Mouse (Mus musculus) induced T-regulatory cell, adult 2 months (primary cell): ENCODE measurements around the gene Gnpnat1.
A peak's percentile ranks its signal among the peaks of the same experiment; 100 is the strongest.
"Not testable (repeated sequence)": the region's sequence is repeated elsewhere in the genome, so short reads cannot be mapped to it uniquely, and the experiment has no call there.

Experiments used
- DNase-seq: peaks from one replicate; pipeline ENCODE4 v3.0.0-alpha.2; 2012; ENCODE audit warnings: low read depth

Gnpnat1 gene

DNA sequence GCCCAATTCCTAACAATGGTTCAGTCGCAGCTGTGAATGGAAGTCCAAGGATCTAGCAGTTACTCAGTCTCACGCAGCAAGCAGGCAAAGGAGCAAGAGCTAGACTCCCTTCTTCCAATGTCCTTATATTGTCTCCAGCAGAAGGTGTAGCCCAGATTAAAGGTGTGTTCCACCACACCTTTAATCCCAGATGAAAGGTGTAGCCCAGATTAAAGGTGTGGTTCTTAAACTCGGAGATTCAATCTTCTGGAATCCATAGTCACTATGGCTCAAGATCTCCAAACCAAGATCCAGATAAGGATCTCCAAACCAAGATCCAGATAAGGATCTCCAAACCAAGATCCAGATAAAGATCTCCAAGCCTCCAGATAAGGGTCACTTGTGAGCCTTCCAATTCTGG is at the start of gene Gnpnat1:
Gene Gnpnat1 (minus strand): TSS at position 101 of the 400 bp plus-strand sequence.
- DNase-seq = not testable (repeated sequence)

DNA sequence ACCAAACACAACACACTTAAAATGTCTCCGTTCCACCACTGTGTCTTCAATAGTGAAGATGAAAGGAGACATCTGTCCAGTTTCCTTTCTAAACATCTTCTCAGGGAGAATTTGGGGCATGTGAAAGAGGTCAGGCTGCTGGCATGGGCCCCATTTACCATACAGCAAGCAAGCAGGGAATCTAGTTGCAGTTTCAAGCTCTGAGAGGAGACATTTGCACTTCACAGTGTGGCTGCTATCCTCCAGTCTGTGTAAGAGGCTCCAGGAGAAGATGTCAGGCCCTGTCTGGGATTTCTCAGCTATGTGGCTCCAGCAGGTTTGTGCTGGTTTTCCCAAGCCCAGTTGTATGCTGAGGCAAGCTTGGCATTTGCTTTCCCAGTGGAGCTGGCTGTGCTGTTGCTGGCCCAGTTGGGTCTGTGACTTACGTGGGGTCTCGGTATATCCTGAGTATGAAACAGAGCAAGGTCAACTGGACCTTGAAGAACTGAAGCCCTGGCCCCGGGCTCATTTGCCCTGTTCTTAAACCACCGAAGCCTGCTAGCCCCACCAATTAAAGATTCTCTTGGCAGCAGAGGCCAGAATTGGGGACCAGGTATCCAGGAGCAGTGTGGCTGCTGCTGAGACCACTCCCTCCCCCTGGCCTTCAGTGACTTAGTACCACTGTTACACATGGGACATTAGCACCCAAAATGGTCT is 49.0 kb upstream of the Gnpnat1 start:
- DNase-seq = no peak

DNA sequence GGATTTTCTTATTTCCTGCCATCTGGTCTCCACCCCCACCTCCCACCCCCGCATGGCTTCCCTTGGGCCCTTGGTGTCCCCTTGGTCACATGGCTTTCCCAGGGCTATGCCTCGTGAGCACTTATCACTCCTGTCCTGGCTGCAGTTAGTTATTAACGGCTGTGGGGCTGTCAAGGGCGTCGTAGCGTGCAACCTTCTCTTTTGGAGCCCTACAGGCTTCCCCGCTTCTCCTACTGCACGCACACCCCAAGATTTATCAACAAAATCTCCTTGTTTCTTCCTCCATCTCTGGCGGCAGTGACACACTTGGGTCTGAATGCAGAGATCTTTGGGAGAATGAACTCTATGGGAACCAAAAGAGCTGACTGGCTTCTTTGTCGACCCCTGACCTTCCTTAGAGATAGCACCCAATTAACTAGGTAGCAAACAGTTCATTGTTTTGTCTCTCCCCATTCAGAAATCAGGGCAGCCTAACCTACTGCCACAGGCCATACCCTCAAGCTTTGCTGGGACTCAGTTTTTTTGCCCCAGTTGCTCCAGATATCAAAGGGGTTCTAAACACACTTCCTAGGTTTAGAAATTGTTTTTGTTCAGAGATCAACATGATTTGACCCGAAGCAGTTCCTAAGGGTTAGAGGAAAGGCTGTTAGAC is 48.3 kb upstream of the Gnpnat1 start:
- no peak for DNase-seq

DNA sequence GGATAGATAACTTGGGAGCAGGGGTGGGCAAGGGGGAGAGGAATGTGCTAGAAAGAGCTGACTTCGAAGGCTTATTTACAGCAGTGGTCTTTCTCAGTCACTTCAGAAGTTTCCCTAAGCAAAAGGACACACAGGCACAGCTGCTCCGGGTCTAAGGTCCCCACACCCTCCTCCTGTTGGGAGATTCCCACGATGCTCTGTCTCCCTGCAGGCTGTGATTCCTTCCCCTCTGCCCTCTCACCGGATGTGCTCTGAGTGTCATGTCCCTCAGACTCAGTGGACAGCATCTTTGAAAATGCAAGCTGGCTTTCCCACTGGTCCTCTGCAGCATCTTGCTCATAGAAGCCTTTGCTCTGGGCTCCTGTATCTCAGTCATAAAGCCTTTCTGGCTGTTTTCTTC is 47.4 kb upstream of the Gnpnat1 start:
- DNase-seq = no peak

DNA sequence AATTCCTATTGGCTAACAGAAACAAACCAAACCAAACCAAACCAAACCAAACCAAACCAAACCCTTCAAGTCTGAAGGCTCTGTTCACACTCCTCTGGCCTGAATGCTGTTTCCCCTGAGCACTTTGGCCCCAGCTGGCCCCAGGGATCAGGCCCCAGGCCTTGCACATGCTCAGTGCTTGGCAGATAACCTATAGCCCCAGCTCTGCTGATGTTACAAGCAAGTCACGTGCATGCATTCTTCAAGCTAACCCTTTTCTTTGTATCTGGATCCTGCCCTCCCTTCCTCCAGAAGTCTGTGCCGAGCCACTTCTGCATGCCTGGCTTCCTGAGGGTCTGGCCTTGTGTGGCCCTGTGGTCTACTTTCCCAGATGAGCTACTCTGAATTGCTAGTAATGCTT is 46.4 kb upstream of the Gnpnat1 start:
- DNase-seq = no peak

DNA sequence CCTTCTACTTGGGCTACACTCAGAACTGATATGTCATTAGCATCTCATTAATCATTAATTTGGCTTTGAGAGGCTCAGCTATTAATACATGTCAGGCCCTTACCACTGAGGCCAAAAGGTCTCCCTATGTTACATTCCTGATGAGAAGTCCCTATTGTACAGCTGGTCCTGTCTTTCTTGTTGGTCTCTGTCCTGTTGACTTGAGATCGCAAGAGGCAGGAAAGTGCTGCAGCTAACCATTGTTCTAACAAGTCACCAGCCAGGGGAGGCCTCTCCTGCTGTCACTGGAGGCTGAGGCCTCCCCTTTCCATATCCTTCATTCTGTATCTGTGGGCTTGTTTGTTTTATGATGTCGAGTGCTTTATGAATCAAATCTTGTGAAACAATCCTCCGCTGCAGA is 42.1 kb upstream of the Gnpnat1 start:
- no peak for DNase-seq

DNA sequence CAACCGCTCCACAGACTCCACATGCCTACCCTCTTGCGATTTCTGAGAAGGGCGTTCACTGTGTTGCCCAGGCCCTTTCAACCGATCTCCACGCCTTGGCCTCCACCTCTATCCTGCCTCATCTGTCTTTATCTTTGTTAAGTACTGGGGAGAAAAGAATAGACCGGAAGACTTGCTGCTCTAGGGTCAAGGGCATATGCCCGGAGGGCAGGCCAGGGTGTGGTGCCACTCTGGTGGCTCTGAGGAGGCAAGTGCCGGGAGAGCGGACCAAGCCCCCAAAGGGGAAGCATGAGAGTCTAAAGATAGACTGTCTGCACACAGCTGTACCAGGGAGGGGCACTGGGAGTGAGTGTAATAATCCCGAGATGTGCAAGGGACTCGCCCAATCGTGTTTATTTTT is 40.7 kb upstream of the Gnpnat1 start:
- no peak for DNase-seq

DNA sequence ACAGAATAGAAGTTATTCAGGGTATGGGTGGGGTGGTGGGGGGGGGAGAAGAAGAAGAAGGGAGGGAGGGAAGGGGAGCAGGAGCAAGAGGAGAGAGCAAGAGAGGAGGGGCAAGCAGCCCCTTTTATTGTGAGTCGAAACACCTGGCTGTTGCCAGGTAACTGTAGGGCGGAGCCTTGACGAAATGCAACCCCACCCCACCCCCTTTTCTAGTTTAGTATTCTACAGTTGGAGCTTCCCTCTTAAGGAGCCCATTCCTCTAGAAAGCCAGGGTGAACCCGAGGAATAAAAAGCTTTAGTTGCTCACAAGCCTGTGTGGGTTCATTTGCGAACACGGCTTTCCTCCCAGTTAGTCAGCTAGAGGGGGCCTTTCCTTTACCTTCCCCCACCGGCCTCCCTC is 40.2 kb upstream of the Gnpnat1 start:
- DNase-seq = no peak

DNA sequence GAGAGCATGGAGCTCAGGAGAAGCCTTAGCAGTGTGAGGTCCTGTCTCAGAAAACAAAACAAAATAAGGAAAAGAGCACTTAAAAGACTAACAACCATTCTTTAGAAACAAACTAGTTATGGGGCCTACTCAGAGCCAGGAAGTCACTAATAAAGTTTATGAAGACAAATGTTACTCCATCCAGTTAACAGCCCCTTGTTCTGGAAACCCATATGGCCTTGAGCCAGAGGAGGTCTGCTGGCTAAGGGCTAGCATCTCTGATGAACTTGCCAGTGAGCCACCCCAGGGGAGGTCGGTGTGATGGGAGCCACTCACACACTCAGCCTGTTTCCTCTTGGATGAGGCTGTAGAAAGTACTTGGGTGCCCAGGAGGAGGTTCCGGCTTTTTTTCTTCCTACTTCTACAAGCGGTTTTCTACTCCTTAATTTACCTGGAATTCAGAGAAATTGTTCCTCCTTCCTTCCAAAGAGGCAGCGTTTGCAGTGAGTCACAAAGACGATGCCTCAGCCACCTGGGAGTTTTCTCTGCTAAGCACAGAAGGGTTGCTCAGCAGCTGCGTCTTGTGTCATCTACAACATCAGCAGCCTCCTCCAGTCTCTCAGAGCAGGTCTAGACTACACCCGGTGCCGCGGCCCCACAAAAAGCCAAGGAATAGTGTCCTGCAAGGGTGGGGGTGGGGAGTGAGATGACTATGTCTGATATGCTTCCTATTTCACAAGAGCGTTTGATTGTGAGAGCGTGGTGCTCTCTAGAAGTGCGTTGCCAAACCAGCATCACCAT is 38.3 kb upstream of the Gnpnat1 start:
- no peak for DNase-seq

DNA sequence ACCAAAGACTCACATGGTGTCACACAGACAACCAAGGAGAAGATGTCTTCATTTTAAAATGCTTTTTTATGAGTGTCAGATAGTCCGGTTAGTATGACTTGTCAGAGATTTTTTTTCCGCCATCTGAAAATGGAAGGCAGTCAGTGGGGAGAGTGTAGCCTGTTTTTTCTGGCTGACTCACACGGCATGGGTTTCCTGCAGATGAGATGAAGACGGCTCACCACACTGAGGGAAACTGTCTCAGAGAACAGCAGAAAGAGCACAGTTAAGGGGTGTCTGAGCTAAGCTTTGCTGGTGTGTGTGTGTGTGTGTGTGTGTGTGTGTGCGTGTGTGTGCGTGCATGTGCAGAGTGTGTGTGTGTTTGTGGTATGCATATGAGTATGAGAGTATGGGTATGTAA is 36.6 kb upstream of the Gnpnat1 start:
- no peak for DNase-seq

DNA sequence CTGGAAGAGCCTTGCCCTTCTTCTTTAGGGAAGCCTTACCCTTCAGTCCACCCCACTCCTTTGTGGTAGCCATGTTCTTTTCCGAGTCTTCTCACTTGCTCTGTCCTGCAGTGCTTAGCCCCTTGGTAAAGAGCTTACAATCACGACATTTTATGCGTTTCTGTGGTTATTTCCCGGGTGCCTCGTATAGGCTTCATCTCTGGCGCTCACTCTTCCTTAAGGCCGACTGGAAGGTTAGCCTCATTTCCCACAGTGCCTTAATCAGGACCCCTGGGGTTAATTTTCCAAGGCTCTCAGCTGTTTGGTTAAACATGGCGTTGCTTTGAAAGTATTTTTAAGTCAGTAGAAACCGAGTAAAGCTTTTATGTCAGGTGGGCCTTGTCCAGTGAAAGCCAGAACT is 34.7 kb upstream of the Gnpnat1 start:
- DNase-seq = no peak

DNA sequence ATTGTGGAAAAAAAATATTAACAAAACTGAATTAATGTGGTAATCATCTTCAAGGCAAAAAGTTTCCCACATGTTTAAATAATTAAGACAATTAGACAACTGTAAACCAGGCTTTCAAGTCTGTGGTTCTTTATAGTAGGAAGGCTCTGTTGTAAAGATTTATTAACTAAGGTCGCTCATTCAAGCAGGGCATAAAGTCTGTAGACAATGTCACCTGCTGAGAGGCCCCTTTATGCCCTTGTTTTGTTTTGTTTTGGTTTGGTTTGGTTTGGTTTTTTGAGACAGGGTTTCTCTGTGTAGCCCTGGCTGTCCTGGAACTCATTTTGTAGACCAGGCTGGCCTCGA is 34.2 kb upstream of the Gnpnat1 start:
- DNase-seq = no peak

DNA sequence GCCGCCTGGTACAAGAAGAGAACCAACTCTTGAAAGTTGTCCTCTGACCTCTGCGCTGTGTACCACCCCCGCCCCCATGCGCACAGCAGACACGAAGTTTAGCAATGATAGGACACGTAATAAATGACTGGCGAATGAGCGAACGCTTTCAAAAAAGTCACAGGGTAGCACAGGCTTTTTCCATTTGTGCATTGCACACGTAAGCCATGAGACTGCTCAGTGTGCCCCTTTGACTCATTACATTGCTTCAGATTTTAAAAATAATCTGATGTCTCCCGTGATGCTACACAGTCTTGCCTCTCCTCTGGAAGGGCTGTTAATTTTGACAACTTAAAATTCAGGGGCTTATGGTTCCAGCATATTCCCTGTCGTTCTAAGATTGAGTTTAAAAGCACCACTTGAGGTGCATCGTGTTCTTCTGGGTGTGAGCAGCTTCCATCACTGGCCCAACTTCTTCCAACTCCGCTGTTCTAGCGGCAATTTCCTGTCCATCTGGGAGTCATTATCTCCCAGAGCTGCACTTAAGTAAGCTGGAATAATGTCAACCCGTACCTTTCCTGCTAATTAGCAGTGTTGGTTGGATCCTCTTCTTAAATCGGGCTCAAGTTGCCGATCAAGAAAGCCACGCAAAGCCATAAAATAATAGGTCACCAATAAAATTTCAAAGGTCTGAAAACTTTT is 33.7 kb upstream of the Gnpnat1 start:
- DNase-seq = no peak

DNA sequence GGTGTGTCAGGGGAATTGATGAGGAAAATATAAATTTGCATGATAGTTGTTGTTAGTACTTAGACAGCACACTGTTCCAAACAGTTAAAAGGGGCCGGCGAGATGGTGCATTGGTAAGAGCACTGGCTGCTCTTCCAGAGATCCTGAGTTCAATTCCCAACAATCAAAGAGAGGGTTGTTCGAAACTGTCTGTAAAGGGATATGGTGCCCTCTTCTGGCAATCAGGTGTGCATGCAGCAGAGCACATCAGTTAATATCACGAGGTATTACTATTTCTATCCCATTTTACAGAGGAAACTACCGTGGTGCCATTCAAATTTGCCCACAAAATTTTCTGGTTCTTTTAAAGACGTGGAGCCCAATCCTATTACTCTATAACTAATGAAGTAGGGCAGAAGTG is 29.5 kb upstream of the Gnpnat1 start:
- peak; percentile 11 for DNase-seq

DNA sequence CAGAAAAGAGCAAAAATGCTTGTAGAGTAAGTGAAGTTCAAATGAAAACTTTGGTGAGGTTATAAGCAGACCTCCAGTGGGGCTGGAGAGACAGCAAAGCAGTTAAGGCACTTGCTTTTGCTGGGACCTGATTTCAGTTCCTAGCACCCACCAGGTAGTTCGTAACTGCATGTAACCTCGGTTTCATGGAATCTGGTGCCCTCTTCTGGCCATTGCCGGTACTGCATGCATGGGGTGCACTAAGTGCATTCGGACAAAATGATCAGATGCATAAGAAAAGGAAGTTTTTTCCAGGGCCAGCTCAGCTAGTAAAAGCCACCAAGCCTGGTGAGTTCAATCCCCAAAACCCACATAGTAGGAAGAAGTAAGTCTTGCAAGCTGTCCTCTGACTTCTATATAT is 27.3 kb upstream of the Gnpnat1 start:
- peak; percentile 28 for DNase-seq

DNA sequence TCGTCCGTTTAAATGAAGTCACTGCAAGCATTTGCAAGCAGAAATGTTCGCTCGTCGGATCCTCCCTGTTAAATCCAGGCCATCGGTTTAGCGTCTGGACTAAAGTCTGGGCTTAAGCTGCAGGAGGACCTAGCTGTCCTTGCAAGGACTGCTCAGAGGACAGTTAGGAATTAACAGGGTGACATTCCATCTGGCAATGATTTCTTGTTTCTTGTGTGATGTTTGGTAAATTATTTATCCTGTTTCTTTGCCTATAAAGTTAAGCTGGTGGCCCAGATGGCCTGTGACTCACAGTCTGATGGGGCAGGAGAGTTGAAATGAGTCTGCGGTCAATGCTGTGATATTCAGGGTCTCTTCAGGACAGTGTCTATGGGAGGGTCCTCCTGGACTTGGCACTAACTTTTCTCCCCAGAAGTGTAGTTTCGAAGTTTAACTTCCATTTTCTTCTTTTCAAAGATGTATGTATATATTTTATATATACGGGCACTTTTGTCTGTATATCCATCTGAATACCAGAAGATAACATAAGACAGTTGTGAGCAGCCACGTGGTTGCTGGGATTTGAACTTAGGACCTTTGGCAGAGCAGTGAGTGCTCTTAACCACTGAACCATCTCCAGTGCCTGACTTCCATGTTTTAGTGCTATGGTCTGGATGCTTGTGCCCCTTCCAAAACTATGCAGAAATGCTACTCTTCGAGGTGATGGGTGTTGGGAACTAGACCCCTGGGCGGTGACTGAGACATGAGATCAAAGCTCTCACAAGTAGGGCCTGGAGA is 25.5 kb upstream of the Gnpnat1 start:
- no peak for DNase-seq

DNA sequence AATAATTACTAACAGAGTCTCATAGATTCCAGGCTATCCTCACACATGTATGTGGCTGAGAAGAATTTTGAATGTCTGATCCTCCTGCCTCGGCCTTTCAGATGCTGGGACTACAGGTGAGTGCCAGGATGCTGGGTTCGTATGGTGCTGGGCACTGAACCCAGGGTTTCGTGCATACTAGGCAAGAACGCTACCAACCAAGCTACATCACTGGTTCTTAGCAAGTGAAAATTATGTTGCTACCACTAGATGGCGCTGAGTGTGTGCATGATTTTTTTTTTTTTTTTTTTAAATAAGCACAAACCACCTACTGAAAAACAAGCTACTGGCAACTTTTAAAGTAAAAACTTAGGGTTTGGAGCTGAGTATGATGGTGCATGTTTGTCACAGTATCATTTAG is 18.5 kb upstream of the Gnpnat1 start:
- DNase-seq = peak; percentile 76

DNA sequence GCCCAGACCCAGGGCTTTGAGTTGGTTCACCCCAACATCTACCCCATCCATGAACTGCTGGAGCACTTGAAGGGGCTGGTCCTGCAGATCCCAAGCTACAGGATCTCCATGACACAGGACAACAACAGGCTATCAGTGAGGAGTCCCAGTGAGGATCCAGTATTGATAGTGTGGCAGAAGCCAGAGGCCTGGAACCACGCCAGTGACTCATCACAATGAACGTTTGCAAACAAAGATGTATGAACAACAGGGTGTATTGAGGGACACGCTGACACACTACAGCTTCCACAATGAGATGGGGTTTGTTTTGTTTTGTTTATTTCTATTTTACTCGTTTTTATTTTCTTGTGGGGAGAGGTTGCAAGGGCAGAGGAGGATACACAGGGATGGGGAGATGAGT is 17.7 kb upstream of the Gnpnat1 start:
- no peak for DNase-seq

DNA sequence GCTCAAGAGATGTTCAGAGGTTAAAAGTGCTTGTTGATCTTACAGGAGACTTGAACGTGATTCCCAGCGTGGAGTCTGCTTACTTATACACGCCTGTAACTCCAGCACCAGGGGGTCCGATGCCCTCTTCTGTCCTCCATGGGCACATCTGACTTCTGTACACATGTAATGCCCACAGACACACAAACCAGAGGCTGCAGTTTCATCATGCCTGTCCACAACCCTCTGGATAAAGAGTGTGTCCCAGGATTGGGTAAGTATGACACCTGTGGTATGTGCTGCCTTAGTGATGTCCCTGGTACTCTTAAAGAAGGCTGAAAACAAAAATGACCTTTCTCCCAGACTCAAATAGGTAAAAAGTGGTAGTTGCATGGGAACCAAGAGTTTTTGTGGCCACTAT is 14.6 kb upstream of the Gnpnat1 start:
- no peak for DNase-seq

DNA sequence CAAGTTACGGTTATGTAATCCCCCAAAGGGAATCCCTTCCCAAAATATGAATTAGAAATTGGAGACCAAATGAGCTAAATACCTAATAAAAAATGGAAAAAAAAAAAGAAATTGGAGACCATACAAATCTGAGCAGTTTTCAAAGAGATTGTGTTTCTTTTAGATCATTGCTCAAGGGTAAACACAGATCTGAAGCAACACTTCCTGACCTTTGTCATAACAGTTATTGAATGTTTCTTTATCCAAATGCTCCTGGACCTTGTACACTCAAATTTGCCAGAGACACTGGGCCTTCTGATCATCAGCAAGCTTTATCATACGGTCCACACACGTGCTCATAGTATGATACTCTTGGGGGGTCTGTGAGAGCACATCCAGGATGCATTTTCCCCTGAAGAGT is 13.8 kb upstream of the Gnpnat1 start:
- DNase-seq = no peak

DNA sequence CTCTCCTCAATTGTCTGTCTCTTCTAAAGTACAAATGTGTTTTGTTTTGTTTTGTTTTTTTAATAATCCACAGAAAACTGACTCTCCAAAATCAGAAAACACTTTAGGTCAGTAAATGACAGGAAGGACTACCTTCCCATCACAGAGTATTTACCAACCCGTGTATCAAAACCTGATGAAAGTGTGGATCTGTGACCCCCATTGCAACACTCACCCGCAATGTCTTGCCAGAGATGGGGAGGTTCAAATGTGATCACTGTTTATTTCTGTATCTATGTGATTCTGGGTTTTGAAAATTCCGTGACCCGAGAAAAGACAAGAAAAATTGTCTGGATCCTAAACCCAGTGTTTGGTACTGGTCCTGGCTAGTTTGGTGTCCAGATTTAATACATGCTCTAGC is 11.6 kb upstream of the Gnpnat1 start:
- no peak for DNase-seq

DNA sequence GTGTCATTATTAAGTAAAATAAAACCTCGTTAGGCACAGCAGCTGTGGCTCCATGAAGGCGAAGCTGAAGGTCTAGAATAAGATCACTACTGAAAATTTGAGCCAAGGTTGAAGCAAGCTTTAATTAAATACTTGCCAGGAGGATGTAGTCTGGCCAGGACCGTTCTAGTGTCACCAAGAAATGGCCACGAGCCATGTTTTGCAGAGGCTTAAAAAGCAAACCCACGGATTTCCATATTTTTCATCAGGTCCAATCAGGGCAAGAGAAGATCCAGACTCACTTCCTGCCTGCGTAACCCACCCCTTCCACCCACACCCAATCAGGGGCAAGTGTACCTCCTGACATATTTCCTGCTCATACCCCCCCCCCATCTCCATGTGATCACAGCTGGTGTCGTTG is 1.1 kb downstream of the Gnpnat1 start:
- DNase-seq = no peak
